ENCODE assay signal across 8 mouse cellular contexts in the genomic region with DNA sequence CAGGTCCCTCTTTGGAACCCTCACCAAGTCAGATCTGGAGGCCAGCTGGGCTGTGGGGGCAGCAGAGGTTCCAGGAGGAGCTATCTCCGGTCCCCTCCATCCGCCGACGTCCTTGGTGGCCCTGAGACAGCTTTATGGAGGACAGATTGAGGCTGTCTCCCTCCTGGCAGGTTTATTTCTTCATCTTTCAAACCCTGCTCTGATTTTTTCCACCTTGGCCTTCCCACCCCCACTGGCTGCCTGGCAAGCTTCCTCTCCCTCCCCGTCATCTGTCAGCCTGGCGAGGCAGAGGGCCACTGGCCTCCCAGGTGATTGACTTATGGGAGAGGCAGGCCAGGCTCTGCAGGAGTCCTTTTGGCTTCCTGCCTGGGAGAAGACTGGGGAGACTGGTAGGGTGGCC.
DNase-seq lines count a peak whose midpoint lies in the region; ATAC-seq and TF ChIP-seq lines count a peak whose summit lies in the region.

No protein-coding gene starts in this region.

- 0 out of 2 replicates have a peak overlapping the region, but pooled peaks have one; percentile 25 for H3K27ac ChIP-seq in heart, embryonic 11.5 days (ENCODE audit: low read depth, low read length)
- no peak overlapping the region for H3K27ac ChIP-seq in embryonic facial prominence, embryonic 11.5 days (replicated peaks; ENCODE audit: low read depth, low read length)
- H3K27ac ChIP-seq in midbrain, postnatal 0 days (ENCODE audit: low read depth, low read length), result peak overlapping the region; percentile 38; the same call in 1 of the 2 replicates
- H3K27ac ChIP-seq in liver, embryonic 12.5 days, result no peak overlapping the region

- no peak overlapping the region for H3K4me3 ChIP-seq in heart, embryonic 11.5 days (ENCODE audit: low read depth, low read length)
- no peak overlapping the region for H3K4me3 ChIP-seq in embryonic facial prominence, embryonic 11.5 days (ENCODE audit: low read depth, low read length)
- H3K4me3 ChIP-seq in midbrain, postnatal 0 days (ENCODE audit: low read depth, low read length), result no peak overlapping the region
- no peak overlapping the region for H3K4me3 ChIP-seq in liver, embryonic 12.5 days

- intact Hi-C loops in heart, postnatal 10 days (cut with DNase I), result no loop called here

- no peaks in the 10 kb centered on the region for H3K9me3 ChIP-seq in heart, embryonic 11.5 days (replicated peaks; ENCODE audit: control insufficient read depth, low read length)
- no peaks in the 10 kb centered on the region for H3K9me3 ChIP-seq in embryonic facial prominence, embryonic 11.5 days (replicated peaks; ENCODE audit: control insufficient read depth, low read length)
- no peaks in the 10 kb centered on the region for H3K9me3 ChIP-seq in midbrain, postnatal 0 days (ENCODE audit: low read length)
- no peaks in the 10 kb centered on the region for H3K9me3 ChIP-seq in liver, embryonic 12.5 days (replicated peaks)

- no peak overlapping the region for H3K9ac ChIP-seq in heart, embryonic 11.5 days (ENCODE audit: low read depth, low read length)
- 0 out of 2 replicates have a peak overlapping the region, but pooled peaks have one; percentile 6 for H3K9ac ChIP-seq in embryonic facial prominence, embryonic 11.5 days (replicated peaks; ENCODE audit: low read length)
- no peak overlapping the region for H3K9ac ChIP-seq in midbrain, postnatal 0 days (replicated peaks; ENCODE audit: low read length, poor library complexity, severe bottlenecking)
- no peak overlapping the region for H3K9ac ChIP-seq in liver, embryonic 12.5 days

- no peak for ATAC-seq in heart, embryonic 11.5 days (replicated peaks; ENCODE audit: insufficient number of reproducible peaks, low FRiP score, low TSS enrichment)
- ATAC-seq in embryonic facial prominence, embryonic 11.5 days (replicated peaks; ENCODE audit: insufficient number of reproducible peaks, low FRiP score, low TSS enrichment, low read depth), result no peak
- ATAC-seq in midbrain, postnatal 0 days (ENCODE audit: low FRiP score), result no peak
- ATAC-seq in liver, embryonic 12.5 days, result no peak

- no peaks in the 10 kb centered on the region for H3K27me3 ChIP-seq in heart, embryonic 11.5 days (ENCODE audit: control insufficient read depth, insufficient read depth, low read length)
- H3K27me3 ChIP-seq in embryonic facial prominence, embryonic 11.5 days (ENCODE audit: control insufficient read depth, insufficient read depth, low read length), result no peaks in the 10 kb centered on the region
- no peaks in the 10 kb centered on the region for H3K27me3 ChIP-seq in midbrain, postnatal 0 days (ENCODE audit: insufficient read depth, low read length)
- no peaks in the 10 kb centered on the region for H3K27me3 ChIP-seq in liver, embryonic 12.5 days (replicated peaks)

- H3K4me1 ChIP-seq in heart, embryonic 11.5 days (ENCODE audit: control insufficient read depth, insufficient read depth, low read length), result peaks cover 29% of the 10 kb centered on the region
- peaks cover 23% of the 10 kb centered on the region for H3K4me1 ChIP-seq in embryonic facial prominence, embryonic 11.5 days (ENCODE audit: control insufficient read depth, insufficient read depth, low read length)
- H3K4me1 ChIP-seq in midbrain, postnatal 0 days (ENCODE audit: insufficient read depth, low read length), result peaks cover 33% of the 10 kb centered on the region
- H3K4me1 ChIP-seq in liver, embryonic 12.5 days, result peaks cover 25% of the 10 kb centered on the region

- 47% methylated on average over 6 of the region's 6 CpGs for WGBS in heart, embryonic 11.5 days (ENCODE audit: insufficient replicate concordance)
- 43% methylated on average over 6 of the region's 6 CpGs for WGBS in embryonic facial prominence, embryonic 11.5 days
- 62% methylated on average over 6 of the region's 6 CpGs for whole genome bisulfite sequencing in midbrain, postnatal 0 days
- 75% methylated on average over 6 of the region's 6 CpGs for WGBS in liver, embryonic 12.5 days (ENCODE audit: insufficient replicate concordance)

- TF ChIP-seq CTCF in midbrain, postnatal 0 days (IDR thresholded peaks at IDR 0.05), result no peak

- no peak overlapping the region for H3K4me2 ChIP-seq in heart, embryonic 11.5 days
- no peak overlapping the region for H3K4me2 ChIP-seq in embryonic facial prominence, embryonic 11.5 days (ENCODE audit: low read depth, low read length)
- no peak overlapping the region for H3K4me2 ChIP-seq in midbrain, postnatal 0 days (ENCODE audit: low read depth, low read length, poor library complexity, severe bottlenecking)
- no peak overlapping the region for H3K4me2 ChIP-seq in liver, embryonic 12.5 days

- H3K36me3 ChIP-seq in heart, embryonic 11.5 days (ENCODE audit: control insufficient read depth, insufficient read depth, low read length), result peaks cover 7% of the 10 kb centered on the region
- H3K36me3 ChIP-seq in embryonic facial prominence, embryonic 11.5 days (replicated peaks; ENCODE audit: control insufficient read depth, insufficient read depth, low read depth, low read length), result peaks cover 2% of the 10 kb centered on the region; the same call in 1 of the 2 replicates
- H3K36me3 ChIP-seq in midbrain, postnatal 0 days (ENCODE audit: insufficient read depth, low read length), result no peaks in the 10 kb centered on the region
- peaks cover 44% of the 10 kb centered on the region for H3K36me3 ChIP-seq in liver, embryonic 12.5 days

- no peak for DNase-seq in heart, postnatal 10 days
- DNase-seq in embryonic facial prominence, embryonic 11.5 days (ENCODE audit: low spot score), result no peak
- peak; percentile 78 for DNase-seq in kidney, adult 11 months
- peak; percentile 59 for DNase-seq in midbrain, postnatal 0 days (ENCODE audit: low spot score)
- DNase-seq in right cerebral cortex, postnatal 14 days, result no peak
- DNase-seq in layer of hippocampus, adult 11-12 months (ENCODE audit: low spot score), result no peak

Comparison
In these comparisons a context has a peak if more than half of its experiments do, and no peak if none do; other contexts are left out.
1. H3K27ac ChIP-seq: peak in heart, embryonic 11.5 days (single experiment) and midbrain, postnatal 0 days (single experiment); none in embryonic facial prominence, embryonic 11.5 days (single experiment) and liver, embryonic 12.5 days (single experiment).
2. DNase-seq: peak in kidney, adult 11 months (single experiment) and midbrain, postnatal 0 days (single experiment); none in heart, postnatal 10 days (0 of 2), embryonic facial prominence, embryonic 11.5 days (single experiment), right cerebral cortex, postnatal 14 days (single experiment) and layer of hippocampus, adult 11-12 months (single experiment).